Mouse (Mus musculus) embryo, embryonic 9.5 days (tissue): ENCODE data around the gene Safb.
"Not testable (repeated sequence)": the region's sequence is repeated elsewhere in the genome, so short reads cannot be mapped to it uniquely, and the experiment has no call there.

Source experiments
- DNase-seq: peaks from one replicate; pipeline ENCODE4 v3.0.0-alpha.2; 2017; ENCODE audit errors: extremely low spot score

The Safb gene

DNA sequence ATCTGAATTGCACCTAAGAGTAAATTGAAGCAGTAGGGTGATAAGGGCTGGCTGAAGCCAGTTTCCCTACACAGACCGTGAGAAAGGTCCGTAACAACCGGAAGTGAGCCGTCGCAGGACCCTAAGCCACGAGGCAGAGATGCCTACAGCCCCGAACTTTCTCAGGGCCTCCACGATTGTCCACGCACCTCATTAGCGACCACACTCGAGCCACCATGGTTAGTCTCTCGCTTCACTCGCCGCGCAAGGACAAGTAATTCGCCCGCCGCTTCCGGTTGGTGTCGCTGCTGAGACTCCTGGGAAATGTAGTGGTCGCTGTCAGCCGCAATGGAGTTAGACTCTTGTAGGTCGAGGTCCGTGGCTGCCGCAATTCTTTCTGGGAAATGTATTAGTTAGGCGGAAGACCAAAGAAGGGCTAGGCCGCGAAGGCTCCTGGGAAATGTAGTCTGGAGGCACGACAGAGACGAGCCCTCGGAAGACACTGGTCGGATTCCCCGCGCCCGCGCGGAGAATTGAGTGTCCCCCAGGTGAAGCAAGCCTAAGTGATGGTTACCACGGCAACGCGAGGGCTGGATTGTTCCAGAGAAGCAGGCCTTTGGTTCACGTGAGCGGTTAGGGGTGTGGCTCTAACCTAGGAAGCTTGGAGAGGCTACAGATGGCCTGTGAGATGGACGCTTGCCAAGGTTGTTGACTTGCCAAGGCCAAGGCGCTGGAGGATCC lies 25.0 kb downstream of the Safb start, which contains the start of gene 2410015M20Rik:
2410015M20Rik (minus strand) TSS at position 320 of the 720 bp plus-strand sequence.
- peak; percentile 91 for DNase-seq

DNA sequence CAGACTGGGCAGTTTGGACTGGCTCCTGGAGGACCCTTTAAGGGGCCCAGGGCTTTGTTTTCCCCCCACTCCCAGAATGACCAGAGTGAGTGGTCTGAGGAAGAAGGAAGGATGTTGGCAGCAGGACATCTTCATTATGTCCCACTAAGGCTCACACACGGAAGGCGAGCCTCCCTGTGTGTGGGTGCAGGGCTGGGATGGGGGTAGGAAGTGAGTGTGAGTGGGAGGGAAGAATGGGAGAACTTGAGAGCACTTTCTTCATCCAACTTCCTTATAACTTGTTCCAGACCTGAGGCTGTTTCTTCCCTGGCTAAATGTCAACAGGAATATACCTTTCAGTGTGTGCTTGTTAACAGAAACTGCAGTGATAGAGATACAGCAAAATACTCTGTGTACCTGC lies 26.7 kb downstream of the Safb start:
- no peak for DNase-seq

DNA sequence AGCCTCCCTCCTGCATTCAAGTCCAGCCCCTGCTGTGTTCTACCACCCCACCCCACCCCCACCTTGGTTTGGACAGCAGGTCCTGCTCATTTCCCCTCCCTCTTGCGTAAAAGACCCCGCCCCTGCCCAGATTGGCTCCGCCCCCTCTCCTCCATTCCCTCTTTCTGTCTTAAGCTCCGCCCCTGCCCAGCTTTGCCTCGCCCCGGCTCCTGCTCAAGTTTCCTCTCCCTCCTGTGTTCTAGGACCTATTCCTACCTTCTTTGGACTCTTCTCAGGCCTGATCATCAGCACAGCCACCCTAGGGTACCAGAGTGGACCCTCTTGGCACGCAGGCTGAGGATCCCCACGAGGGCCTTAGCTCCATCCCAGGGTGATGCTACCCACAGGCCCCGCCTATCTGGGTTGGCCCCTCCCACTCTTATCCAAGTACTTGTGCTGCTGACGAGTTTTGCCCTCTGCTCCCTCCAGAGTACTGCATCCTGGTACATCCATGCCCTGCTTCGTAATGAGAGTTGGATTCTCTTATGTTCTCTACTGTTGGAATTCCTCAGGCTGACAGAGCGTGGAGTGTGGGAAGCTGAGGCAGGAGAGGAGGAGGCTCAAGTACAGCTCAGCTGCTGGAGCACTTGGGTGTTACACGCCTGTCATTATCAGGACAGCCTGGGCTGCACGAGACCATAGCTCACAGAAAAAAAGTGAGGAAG lies 27.4 kb downstream of the Safb start:
- peak; percentile 84 for DNase-seq

DNA sequence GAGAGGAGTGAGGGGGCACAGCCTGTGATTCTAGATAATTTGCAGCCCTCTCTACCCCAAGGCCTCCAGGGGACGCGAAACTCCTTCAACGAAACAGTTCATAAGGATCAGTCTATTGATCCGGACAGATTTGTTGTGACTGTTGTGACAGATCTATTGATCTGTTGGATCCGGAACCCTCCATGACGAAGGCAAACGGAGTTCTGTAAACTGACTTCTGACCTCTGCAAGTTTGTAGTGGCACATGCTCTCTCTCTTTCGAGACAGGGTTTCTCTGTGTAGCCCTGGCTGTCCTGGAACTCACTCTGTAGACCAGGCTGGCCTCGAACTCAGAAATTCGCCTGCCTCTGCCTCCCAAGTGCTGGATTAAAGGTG lies 27.9 kb downstream of the Safb start:
- not testable (repeated sequence) for DNase-seq

DNA sequence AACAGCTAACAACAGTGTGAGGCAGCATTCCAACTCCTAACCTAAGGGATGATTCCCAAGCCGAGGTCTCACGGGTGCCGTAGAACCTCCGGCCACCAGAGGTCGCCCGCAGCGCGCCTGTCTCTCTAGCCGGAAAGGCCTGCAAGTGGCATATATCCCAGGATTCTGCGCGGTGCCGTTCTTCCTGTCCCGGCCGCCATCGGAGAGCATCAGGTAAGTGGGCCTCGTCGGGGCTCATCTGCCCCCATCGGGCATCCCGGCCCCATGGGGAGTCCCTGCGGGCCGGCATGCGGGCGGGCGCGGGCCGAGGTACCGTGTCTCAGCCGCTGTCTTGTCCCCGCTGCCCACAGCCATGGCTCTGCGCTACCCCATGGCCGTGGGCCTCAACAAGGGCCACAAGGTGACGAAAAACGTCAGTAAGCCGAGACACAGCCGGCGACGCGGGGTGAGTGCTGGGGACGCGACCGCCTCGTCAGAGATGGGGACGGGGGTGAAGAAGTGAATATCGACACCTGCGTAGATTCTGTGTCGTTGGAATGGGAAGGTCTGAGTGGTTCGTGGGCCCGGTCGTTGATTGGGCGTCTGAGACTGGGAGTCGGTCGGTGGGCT lies 28.7 kb downstream of the Safb start, which contains the start of gene Rpl36:
Rpl36 (plus strand) TSS at position 181 of the 609 bp plus-strand sequence.
- DNase-seq = peak; percentile 95

DNA sequence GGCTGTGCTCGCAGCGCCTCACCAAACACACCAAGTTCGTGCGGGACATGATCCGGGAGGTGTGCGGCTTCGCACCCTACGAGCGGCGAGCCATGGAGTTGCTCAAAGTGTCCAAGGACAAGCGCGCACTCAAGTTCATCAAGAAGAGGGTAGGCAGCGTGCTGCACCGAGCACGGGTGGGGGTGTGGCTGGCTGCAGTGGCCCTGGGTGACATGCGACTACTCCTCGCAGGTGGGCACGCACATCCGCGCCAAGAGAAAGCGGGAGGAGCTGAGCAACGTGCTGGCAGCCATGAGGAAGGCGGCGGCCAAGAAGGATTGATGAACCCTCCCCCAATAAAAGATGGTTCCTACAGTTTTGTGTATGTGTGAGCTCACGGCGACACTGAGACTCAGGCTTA lies 29.3 kb downstream of the Safb start:
- not testable (repeated sequence) for DNase-seq

DNA sequence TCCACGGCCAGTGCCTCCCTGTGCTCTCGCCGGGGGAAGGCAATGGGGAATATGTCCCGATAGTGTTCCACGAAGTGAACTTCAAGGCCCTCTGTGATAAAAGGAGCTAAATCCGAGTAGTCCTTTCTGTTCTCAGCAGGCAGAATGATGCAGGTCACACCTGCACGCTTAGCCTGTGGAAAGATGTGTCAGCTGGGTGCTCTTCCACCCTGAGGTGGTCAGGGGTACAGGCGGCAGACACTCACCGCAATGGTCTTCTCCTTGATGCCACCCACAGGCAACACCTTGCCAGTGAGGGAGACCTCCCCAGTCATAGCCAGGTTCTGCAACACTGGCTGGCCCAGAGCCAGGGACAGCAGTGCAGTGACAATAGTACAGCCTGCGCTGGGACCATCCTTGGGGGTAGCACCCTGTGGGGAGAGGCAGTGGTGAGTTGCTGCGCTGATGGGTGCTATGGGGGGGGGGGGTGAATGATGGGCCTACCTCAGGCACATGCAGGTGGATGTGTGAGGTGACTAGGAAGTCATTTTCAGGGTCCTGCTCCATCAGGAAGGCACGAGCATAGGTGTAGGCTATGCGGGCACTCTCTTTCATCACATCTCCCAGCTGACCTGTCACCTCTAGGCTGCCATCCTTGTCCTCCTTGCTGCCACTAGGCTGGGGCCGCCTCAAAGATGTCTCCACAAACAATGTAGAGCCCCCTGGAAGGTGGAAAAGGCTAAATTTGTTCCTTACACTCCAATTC lies 29.9 kb downstream of the Safb start:
- no peak for DNase-seq

DNA sequence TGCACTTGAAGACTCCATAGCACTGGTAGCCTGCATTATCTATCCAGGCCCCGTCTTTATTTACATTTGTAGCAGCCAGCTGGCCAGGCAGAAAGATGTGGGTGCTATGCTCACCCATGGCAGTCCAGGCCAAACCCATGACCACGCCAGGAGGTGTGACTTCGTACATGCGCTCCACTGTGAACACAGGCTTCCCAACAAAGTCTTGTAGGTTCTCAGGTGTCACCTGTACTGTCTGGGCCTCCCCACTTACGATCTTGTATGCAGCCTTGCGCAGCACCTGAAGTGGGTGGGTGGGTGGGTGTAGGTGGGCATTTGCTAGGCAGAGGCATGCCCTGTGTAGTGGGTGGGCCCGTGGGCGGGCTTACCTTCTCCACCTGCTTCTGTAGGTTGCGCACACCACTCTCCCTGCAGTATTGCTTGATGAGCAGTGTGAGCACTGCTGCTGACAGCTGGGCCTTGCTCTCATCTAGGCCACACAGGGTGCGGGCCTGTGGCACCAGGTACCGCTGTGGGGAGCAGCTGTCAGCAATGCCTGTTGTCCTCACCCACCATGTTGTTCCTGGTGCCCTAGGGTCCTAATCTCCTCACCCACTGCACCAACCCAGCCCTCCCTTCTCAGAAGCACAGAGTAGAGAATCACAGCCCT lies 30.6 kb downstream of the Safb start:
- DNase-seq = no peak

DNA sequence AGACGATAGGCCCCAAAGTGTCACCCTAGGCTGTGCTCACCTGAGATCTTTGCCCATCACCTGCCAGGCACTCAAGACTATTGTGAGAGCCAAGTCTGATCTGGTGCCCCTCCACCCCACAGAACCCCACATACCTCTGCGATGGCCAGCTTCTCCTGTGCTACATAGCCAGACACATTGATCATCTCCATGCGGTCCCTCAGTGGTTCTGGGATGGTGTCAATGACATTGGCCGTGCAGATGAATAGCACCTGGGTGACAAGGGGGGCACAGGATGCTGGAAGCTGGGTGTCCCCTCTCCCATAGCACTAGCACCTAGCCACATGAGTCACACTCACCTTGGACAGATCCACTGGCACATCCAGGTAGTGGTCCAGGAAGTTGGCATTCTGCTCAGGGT lies 31.2 kb downstream of the Safb start:
- DNase-seq = no peak

DNA sequence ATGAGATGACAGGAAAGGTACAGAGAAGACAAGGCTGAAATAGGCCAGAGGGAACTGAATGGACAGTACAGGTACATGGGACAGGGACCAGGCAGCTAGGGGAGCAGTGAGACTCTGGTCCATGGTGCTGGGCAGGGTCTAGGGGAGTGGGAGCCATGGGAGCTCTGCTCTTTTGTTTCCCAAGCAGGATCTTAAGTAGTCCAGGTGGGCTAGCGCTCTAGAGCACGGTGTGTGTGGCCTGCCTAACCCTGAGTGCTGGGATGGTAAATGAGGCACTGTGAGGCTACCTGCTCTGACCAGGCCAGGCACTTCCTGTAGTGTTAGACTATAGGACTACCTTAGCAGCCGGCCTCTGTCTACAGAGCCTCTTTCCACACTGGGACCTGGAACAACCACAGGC lies 32.1 kb downstream of the Safb start:
- no peak for DNase-seq

DNA sequence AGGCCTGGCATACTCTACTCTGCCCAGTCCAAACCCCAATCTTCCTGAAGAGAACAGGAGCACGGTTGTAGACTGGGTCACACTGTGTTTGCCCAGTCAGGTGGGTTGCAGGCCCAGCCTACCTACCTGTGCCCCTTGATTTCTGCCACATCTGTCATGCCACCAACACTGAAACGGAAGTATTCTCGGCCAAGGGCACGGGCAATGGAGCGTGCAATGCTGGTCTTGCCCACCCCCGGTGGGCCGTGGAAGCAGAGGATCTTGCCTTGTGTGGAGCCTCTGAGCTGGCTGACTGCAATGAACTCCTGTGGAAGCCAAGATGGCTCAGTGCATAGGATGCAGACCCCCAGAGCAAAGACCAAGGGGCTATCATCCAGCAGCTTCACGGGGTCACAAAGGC lies 33.0 kb downstream of the Safb start:
- DNase-seq = no peak

DNA sequence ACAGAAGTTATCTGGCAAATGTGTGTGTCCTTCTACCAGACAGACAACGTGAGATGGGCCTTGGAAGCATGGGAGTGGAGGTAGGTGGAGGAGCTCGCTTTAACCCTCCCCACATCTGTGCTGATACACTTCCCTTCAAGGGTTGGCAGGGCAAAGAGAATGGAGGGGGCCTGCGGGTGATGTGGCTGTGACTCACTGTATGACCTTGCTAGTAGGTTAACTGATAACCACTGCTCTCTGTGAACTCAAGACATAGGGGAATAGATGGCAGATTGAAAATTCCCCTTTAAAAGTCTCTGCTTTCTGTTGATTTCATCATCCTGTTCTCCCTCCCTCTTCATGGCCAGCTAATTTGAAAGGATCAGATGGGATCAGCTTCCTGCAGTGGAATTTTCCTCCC lies 40.9 kb downstream of the Safb start:
- no peak for DNase-seq

DNA sequence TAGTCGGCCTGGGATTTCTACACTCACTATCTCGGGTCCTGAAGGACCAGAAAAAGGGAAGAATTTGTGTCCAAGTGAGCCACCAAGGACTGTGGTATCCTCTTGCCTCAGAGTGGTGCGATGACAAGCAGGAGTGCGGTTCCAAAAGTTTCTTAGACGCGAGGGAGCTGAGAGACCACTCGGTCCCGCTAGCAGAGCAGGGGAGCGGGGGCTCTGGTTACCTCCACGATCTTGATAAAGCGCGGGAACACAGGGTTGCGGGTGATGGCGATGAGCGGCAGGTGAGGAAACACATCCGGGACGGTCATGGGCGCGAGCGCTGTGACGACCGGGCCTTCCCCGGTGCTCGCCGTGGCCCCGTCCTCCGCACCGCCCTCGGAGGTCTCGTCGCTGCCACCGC lies 41.6 kb downstream of the Safb start:
- no peak for DNase-seq

DNA sequence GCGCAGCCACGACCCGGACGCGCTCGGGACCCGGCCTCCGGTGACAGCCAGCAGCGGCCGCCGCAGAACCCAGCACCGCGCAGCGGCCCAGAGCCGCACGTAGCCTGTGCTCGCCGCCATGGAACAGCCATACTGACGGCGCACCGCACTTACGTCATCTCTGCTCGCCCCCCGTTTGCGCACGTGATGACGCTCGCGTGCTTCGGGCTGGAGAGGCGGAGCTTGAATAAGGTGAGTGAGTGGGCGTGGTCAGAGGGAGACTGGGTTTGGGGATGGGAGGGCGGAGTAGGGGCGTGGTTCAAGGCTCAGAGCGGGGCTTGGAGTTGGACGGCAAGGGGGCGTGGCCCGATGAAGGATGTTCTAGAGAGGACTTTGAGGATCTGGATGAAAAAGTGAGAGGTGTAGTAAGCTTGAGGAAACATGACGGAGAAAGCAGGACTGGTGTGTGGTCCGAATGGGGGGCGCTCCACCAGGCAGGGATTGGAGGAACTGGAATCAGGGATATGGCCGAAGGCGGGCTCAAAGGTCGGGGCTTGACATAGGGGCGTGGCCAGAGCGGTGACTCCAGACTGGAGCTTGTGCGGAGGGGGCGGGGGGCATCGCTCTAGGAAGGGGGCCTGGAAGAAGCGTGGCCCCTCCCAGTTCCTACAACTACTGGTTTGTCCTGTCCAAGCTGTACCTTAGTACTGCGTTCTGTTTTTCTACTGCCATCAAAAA lies 42.3 kb downstream of the Safb start, which contains the start of gene Lonp1:
Lonp1 (minus strand) TSS at position 134 of the 717 bp plus-strand sequence.
- DNase-seq = peak; percentile 99

DNA sequence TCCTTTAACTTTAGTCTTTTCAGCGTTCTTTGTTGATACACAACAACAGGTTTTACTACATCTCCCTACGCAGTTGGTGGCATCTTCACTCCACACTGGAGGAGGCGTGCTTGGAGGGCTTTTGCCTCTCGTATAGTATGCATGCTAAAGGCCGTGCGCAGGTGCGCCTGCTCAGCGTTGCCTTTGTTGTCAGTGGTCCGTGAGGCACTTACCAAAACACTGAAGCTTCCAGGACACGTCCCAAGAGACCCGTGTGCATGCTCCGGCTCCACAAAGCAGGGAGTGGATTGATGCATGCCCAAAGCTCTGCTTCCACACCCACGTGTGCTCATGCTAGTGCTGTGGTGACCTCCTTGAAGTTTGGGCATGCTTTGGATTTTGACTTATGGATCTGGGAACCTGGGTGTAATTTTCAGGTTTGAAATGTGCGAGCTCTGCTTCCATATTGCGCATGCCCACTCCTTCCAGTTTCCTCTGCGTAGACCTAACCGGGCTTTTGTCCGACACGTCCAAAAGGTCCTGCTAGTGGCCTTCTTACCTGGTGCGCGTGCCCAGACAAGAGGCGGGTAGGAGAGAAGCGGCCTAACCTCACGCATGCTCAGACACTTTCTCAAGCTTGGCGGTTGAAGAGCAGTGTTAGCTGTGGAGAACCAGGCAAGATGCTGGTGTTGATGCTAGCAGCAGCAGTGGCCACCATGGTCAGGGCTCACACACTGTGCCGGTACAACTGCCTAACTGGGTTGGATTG lies 43.1 kb downstream of the Safb start, which contains the start of gene Catsperd:
Catsperd (plus strand) TSS at position 614 of the 748 bp plus-strand sequence.
- DNase-seq = peak; percentile 39

DNA sequence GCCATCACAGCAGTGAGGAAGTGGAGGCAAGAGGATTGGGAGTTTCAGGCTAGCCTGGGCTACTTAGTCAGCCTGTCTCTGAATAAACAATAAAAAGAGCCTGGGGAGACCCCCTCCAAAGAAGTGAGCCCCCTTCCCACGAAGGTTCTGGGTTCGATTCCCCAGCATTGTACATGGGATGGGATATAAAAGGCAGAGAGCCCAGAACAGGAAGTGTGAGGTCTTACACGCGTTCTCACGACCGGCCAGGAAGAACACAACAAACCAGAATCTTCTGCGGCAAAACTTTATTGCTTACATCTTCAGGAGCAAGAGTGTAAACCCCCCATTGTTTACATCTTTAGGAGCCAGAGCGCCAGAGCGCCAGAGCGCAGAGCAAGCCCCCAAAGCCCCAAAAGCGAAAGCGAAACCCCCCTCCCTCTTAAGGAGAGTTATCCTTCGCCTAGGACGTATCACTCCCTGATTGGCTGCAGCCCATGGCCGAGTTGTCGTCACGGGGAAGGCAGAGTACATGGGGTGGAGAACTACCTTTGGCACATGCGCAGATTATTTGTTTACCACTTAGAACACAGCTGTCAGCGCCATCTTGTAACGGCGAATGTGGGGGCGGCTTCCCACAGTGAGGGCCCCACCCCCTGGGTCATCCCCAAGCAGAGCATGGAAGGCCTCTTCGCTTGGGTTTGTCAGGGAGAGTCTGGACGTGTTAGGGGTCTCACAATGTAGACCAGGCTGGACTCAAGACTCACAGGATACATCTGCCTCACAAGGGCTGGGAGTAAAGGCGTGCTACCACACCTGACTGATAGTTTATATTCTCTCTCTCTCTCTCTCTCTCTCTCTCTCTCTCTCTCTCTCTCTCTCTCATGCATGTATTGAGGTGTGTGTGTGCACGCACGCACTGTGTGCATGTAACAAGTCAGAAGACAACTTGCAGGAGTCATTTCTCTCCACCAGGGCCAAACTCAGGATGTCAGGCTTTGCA lies 45.5 kb downstream of the Safb start:
- DNase-seq = not testable (repeated sequence)

DNA sequence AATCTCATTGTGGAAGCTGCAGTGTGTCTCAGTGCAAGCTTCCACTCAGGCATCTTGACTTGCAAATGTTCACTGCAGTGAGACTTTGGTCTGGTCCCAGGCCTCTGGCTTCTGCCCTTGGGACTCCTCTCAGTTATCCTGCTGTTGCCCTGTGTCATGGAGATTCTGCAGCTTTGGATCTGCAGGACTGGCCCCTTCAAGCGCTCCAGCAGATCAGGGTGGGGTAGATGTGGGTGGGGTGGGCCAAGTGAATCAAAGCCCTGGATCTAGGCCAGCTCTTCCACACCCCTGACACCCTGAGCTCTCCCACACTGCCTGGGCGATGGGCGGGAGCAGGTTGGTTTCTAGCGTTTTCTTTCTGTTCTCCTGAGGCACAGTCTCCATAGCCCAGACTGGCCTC lies 47.2 kb downstream of the Safb start:
- DNase-seq = no peak

DNA sequence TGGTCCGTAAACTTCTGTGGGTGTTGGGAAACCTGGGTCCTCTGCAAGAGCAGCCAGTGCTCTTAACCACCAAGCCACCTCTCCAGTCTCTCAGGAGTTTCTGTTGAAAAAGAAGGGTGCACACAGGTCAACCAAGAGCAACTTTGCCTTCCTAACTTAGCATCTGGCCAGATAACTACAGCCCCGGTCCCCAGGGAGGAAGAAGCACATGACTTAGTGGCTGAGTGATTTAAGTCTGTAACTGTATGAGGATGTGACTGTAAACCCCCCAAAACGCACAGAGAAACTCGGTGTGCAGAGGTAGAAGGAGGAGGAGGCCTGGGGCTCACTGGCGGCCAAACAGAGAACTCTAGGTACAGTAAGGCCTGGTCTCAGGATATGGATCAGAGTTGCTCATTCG lies 49.4 kb downstream of the Safb start:
- no peak for DNase-seq

DNA sequence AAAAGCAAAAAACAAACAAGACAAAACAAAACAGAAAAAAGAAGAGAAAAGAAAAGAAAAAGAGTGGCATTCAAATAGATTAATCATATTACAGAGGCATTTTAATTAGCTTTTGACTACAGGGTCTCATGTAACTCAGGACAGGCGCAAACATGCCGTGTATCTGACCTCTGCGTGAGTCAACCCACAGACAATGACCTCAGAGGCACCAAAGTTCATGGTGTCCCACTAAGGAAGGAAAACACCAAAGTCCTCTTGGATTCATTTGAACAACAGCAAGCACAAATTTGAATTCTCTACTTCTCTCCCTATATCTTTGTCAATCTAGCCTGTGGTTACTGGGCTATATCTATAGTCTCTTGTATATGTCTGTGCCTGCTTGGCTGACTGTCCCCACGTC lies 58.6 kb downstream of the Safb start:
- no peak for DNase-seq
